Mouse (Mus musculus): ENCODE measurements at regions not wholly inside any gene's neighbourhood (a gene's known extent, or its start where the extent isn't known, plus 50 kb on each side); places are given as distances from the start of the nearest gene placed in this dataset.

GRCm38 (mm10) chr1:92720567-92720966, 71.9 kb upstream of the Otos start:
- Histone ChIP-seq H3K9ac (ENCODE audit: insufficient read depth, low read depth) (no peak overlapping the region), H3K27me3 (replicated peaks) (peaks cover 92% of the 10 kb centered on the region), H3K79me2 (replicated peaks; ENCODE audit: control insufficient read depth, extremely low read depth, insufficient read depth, poor library complexity, severe bottlenecking) (no peaks in the 10 kb centered on the region), H3K4me2 (ENCODE audit: insufficient read depth, low read depth, poor library complexity, severe bottlenecking) (no peak overlapping the region), H3K4me1 (ENCODE audit: control insufficient read depth in 1 of 2, insufficient read depth in 2 of 2) (peaks cover 0 to 5% of the 10 kb centered on the region in 2 experiments; a peak in 1 of 4 replicates), H3K9me3 (replicated peaks; ENCODE audit: low read length) (no peaks in the 10 kb centered on the region), H3K27ac (ENCODE audit: insufficient read depth, low read depth) (no peak overlapping the region), H3K4me3 (replicated peaks in 1 of 3; ENCODE audit: low read depth in 2 of 3, low read length in 2 of 3, poor library complexity in 1 of 3) (no peak overlapping the region), H3K36me3 (replicated peaks in 1 of 2; ENCODE audit: control insufficient read depth in 1 of 2, insufficient read depth in 1 of 2, low read length in 1 of 2) (no peaks in the 10 kb centered on the region)
- TF ChIP-seq MXI1 (IDR thresholded peaks at IDR 0.05; ENCODE audit: low read depth, low read length), result no peak
- TF ChIP-seq RCOR1 (conservative IDR thresholded peaks at IDR 0.05; ENCODE audit: low read depth, low read length), result no peak
- no peak for TF ChIP-seq NRF1 (IDR thresholded peaks at IDR 0.05; ENCODE audit: low read depth, low read length)
- DNase-seq (ENCODE audit: extremely low read depth), result no peak
- dilution Hi-C loops (cut with MboI; ENCODE audit: extremely low pct_ligation_motif_present, extremely low pct_unique_long_range_greater_than_20kb, low sequenced_read_pairs), result no loop called here
- in situ Hi-C loops (cut with MboI; ENCODE audit: low pct_ligation_motif_present, low pct_unique_long_range_greater_than_20kb, low sequenced_read_pairs), result no loop called here

GRCm38 (mm10) chr1:92719864-92720263, 71.2 kb upstream of the Otos start:
- Histone ChIP-seq H3K4me2 (ENCODE audit: insufficient read depth, low read depth, poor library complexity, severe bottlenecking) (no peak overlapping the region), H3K9me3 (replicated peaks; ENCODE audit: low read length) (no peaks in the 10 kb centered on the region), H3K9ac (ENCODE audit: insufficient read depth, low read depth) (no peak overlapping the region), H3K27ac (ENCODE audit: insufficient read depth, low read depth) (no peak overlapping the region), H3K4me3 (replicated peaks in 1 of 3; ENCODE audit: low read depth in 2 of 3, low read length in 2 of 3, poor library complexity in 1 of 3) (no peak overlapping the region), H3K4me1 (ENCODE audit: control insufficient read depth in 1 of 2, insufficient read depth in 2 of 2) (peaks cover 0 to 5% of the 10 kb centered on the region in 2 experiments; a peak in 1 of 4 replicates), H3K36me3 (replicated peaks in 1 of 2; ENCODE audit: control insufficient read depth in 1 of 2, insufficient read depth in 1 of 2, low read length in 1 of 2) (no peaks in the 10 kb centered on the region), H3K27me3 (replicated peaks) (peaks cover 93% of the 10 kb centered on the region), H3K79me2 (replicated peaks; ENCODE audit: control insufficient read depth, extremely low read depth, insufficient read depth, poor library complexity, severe bottlenecking) (no peaks in the 10 kb centered on the region)
- TF ChIP-seq KAT2A (IDR thresholded peaks at IDR 0.05; ENCODE audit: insufficient replicate concordance, low read length), result no peak
- no peak for TF ChIP-seq SIN3A (IDR thresholded peaks at IDR 0.05; ENCODE audit: low read length)
- TF ChIP-seq ZNF384 (IDR thresholded peaks at IDR 0.05; ENCODE audit: low read depth, low read length), result no peak
- no peak for TF ChIP-seq ZKSCAN1 (IDR thresholded peaks at IDR 0.05; ENCODE audit: borderline replicate concordance, low read depth, low read length)
- TF ChIP-seq NELFE (IDR thresholded peaks at IDR 0.05; ENCODE audit: low read depth, low read length), result no peak
- TF ChIP-seq MYC (IDR thresholded peaks at IDR 0.05; ENCODE audit: low read depth, low read length), result no peak
- no peak for TF ChIP-seq HCFC1 (IDR thresholded peaks at IDR 0.05; ENCODE audit: low read depth, low read length)
- no peak for TF ChIP-seq PAX5 (IDR thresholded peaks at IDR 0.05; ENCODE audit: low read length)
- in situ Hi-C loops (cut with MboI; ENCODE audit: low pct_ligation_motif_present, low pct_unique_long_range_greater_than_20kb, low sequenced_read_pairs) (no loop called here), dilution Hi-C loops (cut with MboI; ENCODE audit: extremely low pct_ligation_motif_present, extremely low pct_unique_long_range_greater_than_20kb, low sequenced_read_pairs) (no loop called here)
- DNase-seq (ENCODE audit: extremely low read depth), result no peak

- TF ChIP-seq HCFC1 (IDR thresholded peaks at IDR 0.05; ENCODE audit: low read depth, low read length), result no peak
- TF ChIP-seq UBTF (IDR thresholded peaks at IDR 0.05; ENCODE audit: low read depth, low read length), result no peak
- TF ChIP-seq MXI1 (IDR thresholded peaks at IDR 0.05; ENCODE audit: low read depth, low read length), result no peak
- no peak for TF ChIP-seq SIN3A (IDR thresholded peaks at IDR 0.05; ENCODE audit: low read length)
- no peak for TF ChIP-seq ZNF384 (IDR thresholded peaks at IDR 0.05; ENCODE audit: low read depth, low read length)
- TF ChIP-seq RAD21 (IDR thresholded peaks at IDR 0.05; ENCODE audit: low read depth, low read length), result no peak
- TF ChIP-seq ETS1 (conservative IDR thresholded peaks at IDR 0.05; ENCODE audit: low read depth, low read length), result no peak
- no peak for TF ChIP-seq POLR2AphosphoS2 (IDR thresholded peaks at IDR 0.05; ENCODE audit: low read depth, low read length)
- TF ChIP-seq NRF1 (IDR thresholded peaks at IDR 0.05; ENCODE audit: low read depth, low read length), result no peak
- no peak for TF ChIP-seq BHLHE40 (IDR thresholded peaks at IDR 0.05; ENCODE audit: low read depth, low read length)
- TF ChIP-seq CHD1 (IDR thresholded peaks at IDR 0.05; ENCODE audit: low read depth, low read length), result no peak
- TF ChIP-seq USF2 (conservative IDR thresholded peaks at IDR 0.05; ENCODE audit: low read depth, low read length), result no peak
- H3K27me3 ChIP-seq (replicated peaks), result peaks cover 94% of the 10 kb centered on the region
These were observed 69.5 kb upstream of the Otos start for GRCm38 (mm10) chr1:92718108-92718507.

More at GRCm38 (mm10) chr1:92718108-92718507, 69.5 kb upstream of the Otos start:
- peaks cover 0 to 5% of the 10 kb centered on the region in 2 experiments; a peak in 1 of 4 replicates for H3K4me1 ChIP-seq (ENCODE audit: control insufficient read depth in 1 of 2, insufficient read depth in 2 of 2)
- no peak for DNase-seq (ENCODE audit: extremely low read depth)
- no peaks in the 10 kb centered on the region for H3K9me3 ChIP-seq (replicated peaks; ENCODE audit: low read length)
- no peaks in the 10 kb centered on the region for H3K79me2 ChIP-seq (replicated peaks; ENCODE audit: control insufficient read depth, extremely low read depth, insufficient read depth, poor library complexity, severe bottlenecking)
- no peaks in the 10 kb centered on the region for H3K36me3 ChIP-seq (replicated peaks in 1 of 2; ENCODE audit: control insufficient read depth in 1 of 2, insufficient read depth in 1 of 2, low read length in 1 of 2)
- in situ Hi-C loops (cut with MboI; ENCODE audit: low pct_ligation_motif_present, low pct_unique_long_range_greater_than_20kb, low sequenced_read_pairs), result no loop called here
- H3K4me3 ChIP-seq (replicated peaks in 1 of 3; ENCODE audit: low read depth in 2 of 3, low read length in 2 of 3, poor library complexity in 1 of 3), result no peak overlapping the region
- no peak overlapping the region for H3K9ac ChIP-seq (ENCODE audit: insufficient read depth, low read depth)
- dilution Hi-C loops (cut with MboI; ENCODE audit: extremely low pct_ligation_motif_present, extremely low pct_unique_long_range_greater_than_20kb, low sequenced_read_pairs), result no loop called here
- H3K27ac ChIP-seq (ENCODE audit: insufficient read depth, low read depth), result no peak overlapping the region
- H3K4me2 ChIP-seq (ENCODE audit: insufficient read depth, low read depth, poor library complexity, severe bottlenecking), result 0 out of 2 replicates have a peak overlapping the region, but pooled peaks have one; percentile 14
